Mouse (Mus musculus): Measurements from ENCODE around the gene Col27a1.

DNA sequence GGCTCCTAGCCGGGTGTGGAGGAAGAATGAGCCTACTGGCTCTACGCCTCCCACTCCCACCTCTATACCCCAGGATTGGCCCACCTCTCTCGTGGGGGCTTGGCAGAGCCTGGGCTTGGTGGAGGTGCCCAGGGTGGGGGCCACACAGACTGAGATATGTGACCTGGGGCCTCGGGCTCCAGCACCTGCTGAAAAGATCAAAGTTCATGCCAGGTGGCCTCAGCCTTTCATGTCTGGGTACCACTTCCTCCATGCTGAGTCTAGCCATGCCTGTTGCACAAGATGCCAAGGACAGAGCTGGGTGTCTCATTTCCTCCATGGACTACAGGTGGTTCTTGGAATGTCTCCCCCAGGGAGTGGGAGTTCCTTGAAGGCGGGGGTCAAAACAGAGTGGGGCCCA lies 47.5 kb upstream of the Col27a1 start:
- TF ChIP-seq CTCF (IDR thresholded peaks at IDR 0.05; ENCODE audit: insufficient read depth, low read length), result no peak
- TF ChIP-seq POLR2A (IDR thresholded peaks at IDR 0.05; ENCODE audit: borderline replicate concordance, extremely low read depth, low read depth, low read length), result no peak
